Mouse (Mus musculus) heart, postnatal 0 days (tissue): ENCODE data around the gene Ccdc6. TPM values are rescaled to one million over a fixed set of nuclear protein-coding genes. Genes with fewer than 3 reads are reported as not detected.

Experiments used
- ATAC-seq: fragments of 200-750 bp; cut with Nextera tagmentation; 2 replicates; pipeline ENCODE4 v1.8.0; 2017; ENCODE audit warnings: low read depth, moderate number of reproducible peaks, moderate library complexity; ENCODE audit not compliant: insufficient read depth
- DNase-seq: peaks from one replicate; pipeline ENCODE4 v3.0.0-alpha.2; 2016; ENCODE audit warnings: low spot score
- H3K27ac ChIP-seq: fragments of 300-500 bp; sonication (generic); 2 replicates; pipeline ENCODE4 v1.5.1; 2014; ENCODE audit warnings: low read depth, mild to moderate bottlenecking
- H3K27me3 ChIP-seq: fragments of 300-500 bp; sonication (generic); 2 replicates; pipeline ENCODE4 v1.6.1; 2014; ENCODE audit warnings: low read length, mixed read lengths; ENCODE audit not compliant: control insufficient read depth, insufficient read depth
- H3K36me3 ChIP-seq: fragments of 300-500 bp; sonication (generic); replicated peaks from 2 replicates; pipeline ENCODE4 v1.6.1; 2014; ENCODE audit warnings: low read length, mixed read lengths; ENCODE audit not compliant: control insufficient read depth, insufficient read depth
- H3K4me1 ChIP-seq: fragments of 300-500 bp; sonication (generic); 2 replicates; pipeline ENCODE4 v1.6.1; 2014; ENCODE audit warnings: antibody characterized with exemption; ENCODE audit not compliant: control insufficient read depth, insufficient read depth
- H3K4me2 ChIP-seq: fragments of 300-500 bp; sonication (generic); 2 replicates; pipeline ENCODE4 v1.6.1; 2014; ENCODE audit warnings: low read depth, mild to moderate bottlenecking, low read length, moderate library complexity
- H3K4me3 ChIP-seq: fragments of 300-500 bp; sonication (generic); 2 replicates; pipeline ENCODE4 v1.5.1; 2014; ENCODE audit warnings: low read depth, low read length
- H3K9ac ChIP-seq: fragments of 300-500 bp; sonication (generic); replicated peaks from 2 replicates; pipeline ENCODE4 v1.6.1; 2014; ENCODE audit warnings: low read depth, low read length, mixed read lengths
- H3K9me3 ChIP-seq: fragments of 300-500 bp; sonication (generic); replicated peaks from 2 replicates; pipeline ENCODE4 v1.6.1; 2016; ENCODE audit warnings: low read length; ENCODE audit not compliant: control insufficient read depth
- CTCF ChIP-seq: IDR thresholded peaks from 2 replicates; pipeline ENCODE4 v1.5.1; 2016; ENCODE audit warnings: antibody characterized with exemption, control low read depth, low read depth
- EP300 ChIP-seq: IDR thresholded peaks from 2 replicates; pipeline ENCODE4 v1.6.1; 2016; ENCODE audit warnings: antibody characterized with exemption, low read depth
- WGBS: fragments of 180-500 bp; shearing (Covaris S2); extraction: QIAGEN DNeasy Blood & Tissue Kit; methylation state at CpG from one replicate; pipeline ENCODE4 v1.1.7; 2014; 5-methylcytosine and 5-hydroxymethylcytosine counted together
- polyA plus RNA-seq: library from polyadenylated mRNA; unstranded; fragments of >200 nt; fragmentation: Nextera tagmentation; extraction: Ambion mirVana; gene quantifications from 2 replicates; pipeline ENCODE4 v1.2.1, GENCODE M21; 2015
- total RNA-seq: library from RNA; depleted of rRNA; stranded (reverse); fragments of >200 nt; gene quantifications from 2 replicates; pipeline ENCODE4 v1.2.3, GENCODE M21; 2014; ENCODE audit warnings: low replicate concordance

Ccdc6 gene
- total and polyA plus RNA-seq, 2 experiments from 2014 or later: 7.7 to 10.4 TPM

- Histone ChIP-seq H3K36me3 (peaks cover 45% of the 10 kb centered on the region), H3K9ac (no peak overlapping the region), H3K4me3 (no peak overlapping the region), H3K27ac (0 out of 2 replicates have a peak overlapping the region, but pooled peaks have one; percentile 24), H3K9me3 (no peaks in the 10 kb centered on the region), H3K4me2 (peak overlapping the region; percentile 39), H3K27me3 (no peaks in the 10 kb centered on the region), H3K4me1 (peaks cover 19% of the 10 kb centered on the region)
- ATAC-seq (no peak; the same call in 1 of the 2 replicates), DNase-seq (no peak)
- 23% methylated on average over 12 of the region's 12 CpGs for WGBS
- TF ChIP-seq CTCF: no peak
- no peak for TF ChIP-seq EP300
Observed at GRCm38 (mm10) chr10:70152190-70152743, 55.3 kb downstream of the Ccdc6 start.

DNA sequence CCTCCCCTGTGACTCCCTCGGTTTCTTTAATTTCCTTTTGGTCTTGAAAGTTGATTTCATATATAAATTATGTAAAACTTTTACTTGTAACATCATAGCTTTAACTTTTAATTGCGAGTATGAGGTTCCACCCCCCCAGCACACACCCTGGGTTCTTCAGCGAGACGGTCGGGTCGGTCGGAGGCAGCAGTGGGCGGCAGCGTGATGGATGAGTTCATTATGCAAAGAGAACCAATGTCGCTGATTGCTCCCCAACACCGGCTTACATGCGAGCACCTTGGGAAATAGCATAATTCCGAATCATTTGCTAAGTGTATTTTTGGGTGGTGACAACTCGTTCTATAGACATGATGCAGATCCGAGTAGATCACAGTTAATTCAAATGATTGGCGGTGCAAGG is 56.9 kb downstream of the Ccdc6 start:
- Histone ChIP-seq H3K27ac (no peak overlapping the region), H3K4me2 (no peak overlapping the region), H3K4me1 (peaks cover 19% of the 10 kb centered on the region), H3K9me3 (no peaks in the 10 kb centered on the region), H3K27me3 (no peaks in the 10 kb centered on the region), H3K4me3 (no peak overlapping the region), H3K9ac (no peak overlapping the region), H3K36me3 (peaks cover 49% of the 10 kb centered on the region)
- WGBS: 80% methylated on average over 16 of the region's 16 CpGs
- DNase-seq (no peak), ATAC-seq (no peak)
- no peak for TF ChIP-seq CTCF
- no peak for TF ChIP-seq EP300

- peaks cover 43% of the 10 kb centered on the region for H3K36me3 ChIP-seq
Observed at GRCm38 (mm10) chr10:70156431-70157165, 59.7 kb downstream of the Ccdc6 start.

GRCm38 (mm10) chr10:70159651-70160320 is 62.9 kb downstream of the Ccdc6 start:
- H3K27ac ChIP-seq: no peak overlapping the region
- no peak for DNase-seq
- H3K36me3 ChIP-seq: peaks cover 38% of the 10 kb centered on the region
- no peaks in the 10 kb centered on the region for H3K9me3 ChIP-seq
- 80% methylated on average over 12 of the region's 12 CpGs for WGBS
- no peaks in the 10 kb centered on the region for H3K27me3 ChIP-seq
- no peak overlapping the region for H3K4me2 ChIP-seq
- H3K9ac ChIP-seq: no peak overlapping the region
- H3K4me1 ChIP-seq: peaks cover 7% of the 10 kb centered on the region
- no peak for TF ChIP-seq CTCF
- TF ChIP-seq EP300: no peak
- no peak for ATAC-seq
- no peak overlapping the region for H3K4me3 ChIP-seq

More at GRCm38 (mm10) chr10:70156431-70157165, 59.7 kb downstream of the Ccdc6 start:
- DNase-seq (no peak), ATAC-seq (no peak)
- Histone ChIP-seq H3K4me1 (peaks cover 14% of the 10 kb centered on the region), H3K9me3 (no peaks in the 10 kb centered on the region), H3K27me3 (no peaks in the 10 kb centered on the region), H3K4me3 (no peak overlapping the region), H3K9ac (no peak overlapping the region), H3K27ac (no peak overlapping the region), H3K4me2 (no peak overlapping the region)
- WGBS: 83% methylated on average over 3 of the region's 3 CpGs
- peak; percentile 56 for TF ChIP-seq CTCF
- TF ChIP-seq EP300: no peak

DNA sequence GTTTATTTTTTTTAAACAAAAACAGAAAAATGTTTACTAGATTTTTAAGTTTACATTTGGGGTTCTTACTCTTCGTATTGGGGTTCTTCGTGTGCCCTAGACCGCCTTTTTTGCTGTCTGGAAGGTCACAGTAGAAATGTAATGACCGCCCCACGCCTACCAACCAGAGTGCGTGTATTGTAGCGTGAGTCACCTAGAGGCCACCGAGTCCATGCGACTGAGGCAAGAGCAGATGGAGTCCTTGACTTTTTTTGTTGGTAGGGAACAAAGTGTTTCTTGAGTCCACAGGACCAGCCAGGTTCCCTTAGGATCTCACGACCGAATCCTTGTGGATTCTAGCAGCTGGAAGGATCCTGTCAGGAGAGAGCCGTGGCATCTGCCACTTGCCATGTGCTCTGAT is 63.9 kb downstream of the Ccdc6 start:
- H3K9me3 ChIP-seq: no peaks in the 10 kb centered on the region
- no peak for DNase-seq
- H3K4me2 ChIP-seq: no peak overlapping the region
- H3K9ac ChIP-seq: no peak overlapping the region
- TF ChIP-seq CTCF: no peak
- no peaks in the 10 kb centered on the region for H3K27me3 ChIP-seq
- no peak overlapping the region for H3K4me3 ChIP-seq
- peaks cover 28% of the 10 kb centered on the region for H3K36me3 ChIP-seq
- peaks cover 8% of the 10 kb centered on the region for H3K4me1 ChIP-seq
- 89% methylated on average over 12 of the region's 12 CpGs for WGBS
- no peak overlapping the region for H3K27ac ChIP-seq
- no peak for ATAC-seq
